Mouse (Mus musculus) spleen, postnatal 10 days (tissue): ENCODE measurements around the gene Gm10256.
"Not testable (repeated sequence)": the region's sequence is repeated elsewhere in the genome, so short reads cannot be mapped to it uniquely, and the experiment has no call there.

ENCODE experiments used
- DNase-seq, 2 experiments: peaks; one replicate each; pipeline ENCODE4 v3.0.0; 2021 to 2022; ENCODE audit warnings: low spot score in 2 of 2

Gene Gm10256

GRCm38 (mm10) chrY:2830380-2830779 is at the start of gene Gm10256, which contains the start of gene Rbmy:
Gene Gm10256, plus strand, starts transcription at chrY:2830699.
Gene Rbmy, plus strand, starts transcription at chrY:2830680.
- DNase-seq: not testable (repeated sequence)

- not testable (repeated sequence) for DNase-seq
These were observed 34.4 kb upstream of the Gm10256 start, which contains the start of gene Gm4064 for GRCm38 (mm10) chrY:2796105-2796504. Gene Gm4064, minus strand, starts transcription at chrY:2796205.

- DNase-seq: not testable (repeated sequence)
These were observed 70.2 kb downstream of the Gm10256 start, which contains the start of gene Gm10352 for GRCm38 (mm10) chrY:2900689-2901088. Gene Gm10352, plus strand, starts transcription at chrY:2900989.
